Mouse (Mus musculus): ENCODE measurements around the gene Zswim1. TPM values are rescaled to one million over a fixed set of nuclear protein-coding genes. Genes with fewer than 3 reads are reported as not detected.
A peak's percentile ranks its signal among the peaks of the same experiment; 100 is the strongest.

Gene Zswim1
- total and polyA plus RNA-seq, 3 experiments, result 8.2 to 17.4 TPM; not detected in 1

GRCm38 (mm10) chr2:164864593-164864992 is 42.1 kb downstream of the Zswim1 start:
- no peaks in the 10 kb centered on the region for H3K79me2 ChIP-seq (ENCODE audit: control insufficient read depth, insufficient read depth, low read length, poor library complexity)
- H3K4me1 ChIP-seq (ENCODE audit: control insufficient read depth in 1 of 2, insufficient read depth in 2 of 2, low read length in 2 of 2), result peaks cover 26 to 41% of the 10 kb centered on the region in 2 experiments
- no peaks in the 10 kb centered on the region for H3K9me3 ChIP-seq (replicated peaks; ENCODE audit: insufficient read depth, low read length)
- peak overlapping the region; percentile 15 for H3K27ac ChIP-seq (ENCODE audit: control insufficient read depth, low read depth, low read length)
- H3K36me3 ChIP-seq (ENCODE audit: control insufficient read depth in 1 of 2, insufficient read depth in 2 of 2, low read length in 2 of 2), result peaks cover 0 to 22% of the 10 kb centered on the region in 2 experiments; a peak in 2 of 4 replicates
- no peak overlapping the region for H3K4me3 ChIP-seq (ENCODE audit: control insufficient read depth in 1 of 2, insufficient read depth in 1 of 2, low read depth in 2 of 2, low read length in 2 of 2)
- no peaks in the 10 kb centered on the region for H3K27me3 ChIP-seq (ENCODE audit: control insufficient read depth in 1 of 2, insufficient read depth in 2 of 2, low read length in 2 of 2)
- H3K9ac ChIP-seq (ENCODE audit: control insufficient read depth, low read depth, low read length, poor library complexity, severe bottlenecking), result peak overlapping the region; percentile 0; the same call in 1 of the 2 replicates
- DNase-seq (ENCODE audit: low read depth, low spot score), result peak; percentile 44
- TF ChIP-seq USF1 (IDR thresholded peaks at IDR 0.05; ENCODE audit: low read depth, low read length), result no peak
- no peak for TF ChIP-seq MAFK (IDR thresholded peaks at IDR 0.05; ENCODE audit: borderline replicate concordance, low read depth, low read length)
- no peak for TF ChIP-seq ZKSCAN1 (IDR thresholded peaks at IDR 0.05; ENCODE audit: low read depth, low read length)
- TF ChIP-seq HCFC1 (IDR thresholded peaks at IDR 0.05; ENCODE audit: low read depth, low read length), result no peak
- TF ChIP-seq ZC3H11A (IDR thresholded peaks at IDR 0.05; ENCODE audit: low read depth, low read length), result no peak
- TF ChIP-seq JUND (IDR thresholded peaks at IDR 0.05; ENCODE audit: low read depth, low read length), result no peak
- TF ChIP-seq NELFE (IDR thresholded peaks at IDR 0.05; ENCODE audit: low read depth, low read length), result no peak
- TF ChIP-seq USF2 (IDR thresholded peaks at IDR 0.05; ENCODE audit: borderline replicate concordance in 1 of 2, insufficient read depth in 1 of 2, low read depth in 1 of 2, low read length in 2 of 2), result no peak
- no peak for TF ChIP-seq TCF12 (IDR thresholded peaks at IDR 0.05; ENCODE audit: low read depth, low read length)
- TF ChIP-seq POLR2AphosphoS5 (IDR thresholded peaks at IDR 0.05; ENCODE audit: borderline replicate concordance, low read depth, low read length), result no peak
- TF ChIP-seq ELF1 (IDR thresholded peaks at IDR 0.05; ENCODE audit: low read depth, low read length), result no peak
- TF ChIP-seq RAD21 (IDR thresholded peaks at IDR 0.05; ENCODE audit: low read depth, low read length), result no peak
- TF ChIP-seq RCOR1 (IDR thresholded peaks at IDR 0.05; ENCODE audit: low read depth, low read length), result no peak
- TF ChIP-seq BHLHE40 (IDR thresholded peaks at IDR 0.05; ENCODE audit: borderline replicate concordance, low read depth, low read length), result peak; percentile 42; the same call in 1 of the 2 replicates
- no peak for TF ChIP-seq UBTF (IDR thresholded peaks at IDR 0.05; ENCODE audit: borderline replicate concordance, insufficient read depth, low read depth, low read length)
- TF ChIP-seq GATA1 (IDR thresholded peaks at IDR 0.05; ENCODE audit: low read depth, low read length), result peak; percentile 67; the same call in 1 of the 2 replicates
- no peak; the same call in 1 of the 2 replicates for TF ChIP-seq MYB (IDR thresholded peaks at IDR 0.05; ENCODE audit: low read depth, low read length)
- no peak for TF ChIP-seq MYC (IDR thresholded peaks at IDR 0.05; ENCODE audit: low read depth, low read length)
- no peak for TF ChIP-seq ZMIZ1 (IDR thresholded peaks at IDR 0.05; ENCODE audit: low read depth, low read length)
- no peak for TF ChIP-seq MXI1 (IDR thresholded peaks at IDR 0.05; ENCODE audit: low read depth, low read length)
- no peak for TF ChIP-seq CTCF (IDR thresholded peaks at IDR 0.05 in 2 of 3, conservative IDR thresholded peaks at IDR 0.05 in 1 of 3; ENCODE audit: control insufficient read depth in 1 of 3, insufficient read depth in 1 of 3, low read depth in 2 of 3, low read length in 3 of 3, poor library complexity in 1 of 3, severe bottlenecking in 1 of 3)
- no peak for TF ChIP-seq POLR2AphosphoS2 (IDR thresholded peaks at IDR 0.05; ENCODE audit: low read length)
- no peak for TF ChIP-seq GABPA (IDR thresholded peaks at IDR 0.05; ENCODE audit: low read depth, low read length)
- no peak for TF ChIP-seq MAX (IDR thresholded peaks at IDR 0.05; ENCODE audit: low read length)
- TF ChIP-seq ETS1 (IDR thresholded peaks at IDR 0.05; ENCODE audit: low read depth, low read length), result peak; percentile 73
- TF ChIP-seq KAT2A (conservative IDR thresholded peaks at IDR 0.05; ENCODE audit: low read depth, low read length), result no peak
- no peak for TF ChIP-seq TBP (IDR thresholded peaks at IDR 0.05; ENCODE audit: low read depth, low read length)
- TF ChIP-seq SMC3 (IDR thresholded peaks at IDR 0.05; ENCODE audit: low read depth, low read length), result 0 out of 2 replicates have a peak, but pooled peaks have one; percentile 6
- peak; percentile 58 for TF ChIP-seq SIN3A (IDR thresholded peaks at IDR 0.05; ENCODE audit: low read length)
- no peak for TF ChIP-seq CHD2 (IDR thresholded peaks at IDR 0.05; ENCODE audit: low read length)
- no peak for TF ChIP-seq ZNF384 (IDR thresholded peaks at IDR 0.05; ENCODE audit: low read depth, low read length)
- TF ChIP-seq POLR2A (IDR thresholded peaks at IDR 0.05; ENCODE audit: control insufficient read depth in 1 of 2, insufficient read depth in 1 of 2, low read depth in 1 of 2, low read length in 2 of 2, poor library complexity in 1 of 2), result no peak
- TF ChIP-seq EP300 (IDR thresholded peaks at IDR 0.05; ENCODE audit: low read depth in 1 of 2, low read length in 2 of 2), result peak; percentile 42 to 66; a peak in 2 of 4 replicates
- no peak for TF ChIP-seq MAZ (IDR thresholded peaks at IDR 0.05; ENCODE audit: low read depth, low read length)
- no peak for TF ChIP-seq MEF2A (IDR thresholded peaks at IDR 0.05; ENCODE audit: extremely low read depth, insufficient replicate concordance, low read depth, low read length, poor library complexity, severe bottlenecking)
- TF ChIP-seq CHD1 (IDR thresholded peaks at IDR 0.05; ENCODE audit: low read depth, low read length), result no peak
- no peak for TF ChIP-seq E2F4 (IDR thresholded peaks at IDR 0.05; ENCODE audit: borderline replicate concordance, low read depth, low read length)
- TF ChIP-seq TAL1 (IDR thresholded peaks at IDR 0.05; ENCODE audit: low read length), result no peak
